Mouse (Mus musculus) 416B (cell line): ENCODE results near the gene Tarsl2.

Source experiments
- DNase-seq: peaks from one replicate; pipeline ENCODE4 v3.0.0; 2011; ENCODE audit warnings: low read depth

The Tarsl2 gene

DNA sequence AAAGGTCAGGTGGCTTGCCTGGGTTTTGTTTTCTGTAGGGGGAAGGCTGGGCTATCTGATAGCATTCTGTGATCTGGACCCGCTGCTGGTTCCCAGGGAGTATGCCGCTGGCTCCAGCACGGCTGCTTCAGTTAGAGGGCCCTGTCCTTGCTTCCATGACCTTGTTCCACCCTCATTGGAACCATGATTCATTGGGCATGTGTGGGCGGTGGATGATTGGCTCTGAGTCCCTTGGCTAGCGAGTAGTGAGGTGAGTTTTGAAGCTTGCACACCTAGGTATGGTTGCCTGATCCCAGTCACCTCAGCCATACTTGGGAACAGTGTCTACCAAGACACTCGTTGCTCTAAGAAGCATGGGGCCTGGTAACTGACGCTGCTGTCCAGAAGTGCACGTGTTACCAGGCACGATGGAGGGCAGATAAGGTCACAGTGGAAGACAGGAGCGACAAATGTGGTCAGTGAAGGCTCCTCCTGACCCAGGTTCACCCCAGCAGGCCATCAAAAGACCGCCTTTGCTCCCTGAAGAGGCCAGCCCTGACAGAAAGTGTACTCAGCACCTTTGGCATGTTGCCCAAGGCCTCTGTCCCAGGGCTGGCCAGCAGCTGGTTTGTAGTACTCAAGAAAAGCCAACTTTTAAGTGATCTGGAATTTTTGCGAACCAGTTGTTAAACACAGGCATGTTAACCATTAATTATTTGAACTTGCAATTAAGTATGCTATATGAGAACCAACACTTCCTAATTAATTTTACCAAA lies 92.8 kb downstream of the Tarsl2 start:
- peak; percentile 80 for DNase-seq
